Mouse (Mus musculus) activated CD4-positive, CD25-positive, alpha-beta regulatory T cell, adult 4 months (primary cell): Measurements from ENCODE around the gene 2610318N02Rik. TPM values are rescaled to one million over a fixed set of nuclear protein-coding genes. Genes with fewer than 3 reads are reported as not detected.
"Not testable (repeated sequence)": the region's sequence is repeated elsewhere in the genome, so short reads cannot be mapped to it uniquely, and the experiment has no call there.

ENCODE experiments used
- ATAC-seq: one replicate; pipeline ENCODE4 v1.8.0; 2017
- polyA plus RNA-seq, 2 experiments: library from polyadenylated mRNA; unstranded; fragments of 100-300 nt; shearing (Covaris generic); gene quantifications; one replicate each; pipeline ENCODE4 v1.2.1; 2017

Gene 2610318N02Rik
- 10 to 100 TPM; 10.7 to 11.1 TPM for polyA plus RNA-seq

- ATAC-seq, result peak; percentile 92
These were observed at the start of gene 2610318N02Rik for GRCm38 (mm10) chr16:17124871-17125520. 2610318N02Rik (minus strand) TSS chr16:17125167.

GRCm38 (mm10) chr16:17168049-17168448 is 43.1 kb upstream of the 2610318N02Rik start:
- no peak for ATAC-seq

- ATAC-seq, result no peak
These were observed 42.2 kb upstream of the 2610318N02Rik start for GRCm38 (mm10) chr16:17167179-17167578.

- not testable (repeated sequence) for ATAC-seq
These were observed 40.5 kb upstream of the 2610318N02Rik start for GRCm38 (mm10) chr16:17165478-17165877.

- ATAC-seq, result no peak
These were observed 29.4 kb upstream of the 2610318N02Rik start for GRCm38 (mm10) chr16:17154346-17154745.

- no peak for ATAC-seq
These were observed 26.9 kb upstream of the 2610318N02Rik start for GRCm38 (mm10) chr16:17151874-17152273.

GRCm38 (mm10) chr16:17150520-17151258 is 25.7 kb upstream of the 2610318N02Rik start:
- no peak for ATAC-seq

GRCm38 (mm10) chr16:17148084-17148483 is 23.1 kb upstream of the 2610318N02Rik start:
- no peak for ATAC-seq

- ATAC-seq, result peak; percentile 59
These were observed 22.5 kb upstream of the 2610318N02Rik start for GRCm38 (mm10) chr16:17147391-17147929.

- ATAC-seq, result peak; percentile 75
These were observed 21.8 kb upstream of the 2610318N02Rik start, which contains the start of gene Ccdc116 for GRCm38 (mm10) chr16:17146772-17147235. Ccdc116 (minus strand) TSS chr16:17147229.

GRCm38 (mm10) chr16:17144339-17144738 is 19.4 kb upstream of the 2610318N02Rik start, which contains the start of gene Ydjc:
Ydjc (plus strand) TSS chr16:17144621.
- ATAC-seq, result no peak

- ATAC-seq, result no peak
These were observed 12.4 kb upstream of the 2610318N02Rik start for GRCm38 (mm10) chr16:17137355-17137754.

GRCm38 (mm10) chr16:17132906-17133200 is 7.9 kb upstream of the 2610318N02Rik start:
- ATAC-seq, result no peak

GRCm38 (mm10) chr16:17132089-17132905 is 7.3 kb upstream of the 2610318N02Rik start, which contains the start of gene Sdf2l1:
Sdf2l1 (minus strand) TSS chr16:17132383.
- ATAC-seq, result peak; percentile 98

GRCm38 (mm10) chr16:17131191-17132088 is 6.5 kb upstream of the 2610318N02Rik start:
- ATAC-seq, result peak; percentile 51

GRCm38 (mm10) chr16:17127292-17127691 is 2.3 kb upstream of the 2610318N02Rik start:
- no peak for ATAC-seq

GRCm38 (mm10) chr16:17124119-17124870 is 672 bp downstream of the 2610318N02Rik start:
- peak; percentile 8 for ATAC-seq

- ATAC-seq, result no peak
These were observed 3.4 kb downstream of the 2610318N02Rik start for GRCm38 (mm10) chr16:17121569-17121968.

GRCm38 (mm10) chr16:17117309-17117799 is 7.6 kb downstream of the 2610318N02Rik start:
- ATAC-seq, result no peak
